Mouse (Mus musculus) splenic B cell, adult 2 months (primary cell): ENCODE results near the gene Fignl1.

ENCODE experiments used
- DNase-seq: peaks from one replicate; pipeline ENCODE4 v3.0.0-alpha.2; 2011; ENCODE audit warnings: low read depth, low spot score
- H3K27me3 ChIP-seq: 2 replicates; pipeline ENCODE4 v1.6.1; 2012; ENCODE audit warnings: mild to moderate bottlenecking, low read length, moderate library complexity, mixed read lengths; ENCODE audit not compliant: control insufficient read depth, poor library complexity, insufficient read depth, severe bottlenecking
- H3K36me3 ChIP-seq: 2 replicates; pipeline ENCODE4 v1.6.1; 2012; ENCODE audit warnings: mild to moderate bottlenecking, low read length, moderate library complexity, mixed read lengths; ENCODE audit not compliant: control insufficient read depth, poor library complexity, insufficient read depth, severe bottlenecking

The Fignl1 gene

GRCm38 (mm10) chr11:11740603-11741002 lies 68.2 kb downstream of the Fignl1 start:
- Histone ChIP-seq H3K36me3 (peaks cover 16% of the 10 kb centered on the region), H3K27me3 (no peaks in the 10 kb centered on the region)
- DNase-seq: no peak

GRCm38 (mm10) chr11:11739054-11739453 lies 69.7 kb downstream of the Fignl1 start:
- DNase-seq: no peak
- peaks cover 15% of the 10 kb centered on the region for H3K36me3 ChIP-seq
- H3K27me3 ChIP-seq: no peaks in the 10 kb centered on the region

DNA sequence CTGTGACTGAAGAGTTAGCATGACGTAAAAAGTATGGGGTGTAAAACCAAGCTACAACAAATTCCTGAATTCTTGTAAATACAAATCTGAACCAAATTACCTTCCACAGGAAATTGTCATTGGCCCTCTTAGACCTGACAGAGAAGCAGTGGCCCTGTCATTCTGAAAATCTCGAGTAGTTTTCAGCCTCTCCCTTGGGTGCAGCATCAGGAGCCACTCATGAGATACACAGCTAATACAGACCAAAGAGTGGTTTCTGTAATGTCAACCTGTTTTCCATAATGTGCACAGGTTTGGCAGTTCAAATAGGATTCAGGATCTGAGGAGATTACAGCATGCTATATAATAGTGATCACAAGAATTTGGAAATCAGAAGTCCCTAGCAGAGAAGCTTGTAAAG lies 71.2 kb downstream of the Fignl1 start:
- no peak for DNase-seq
- Histone ChIP-seq H3K27me3 (no peaks in the 10 kb centered on the region), H3K36me3 (peaks cover 15% of the 10 kb centered on the region)
